Mouse (Mus musculus) liver, embryonic 14.5 days (tissue): Measurements from ENCODE around the gene Gabarap.

Source experiments
- CTCF ChIP-seq: IDR thresholded peaks from 2 replicates; pipeline ENCODE4 v1.5.1; 2016; ENCODE audit warnings: antibody characterized with exemption, low read depth, control low read depth
- EP300 ChIP-seq: IDR thresholded peaks from 2 replicates; pipeline ENCODE4 v1.6.1; 2016; ENCODE audit warnings: antibody characterized with exemption, low read depth

DNA sequence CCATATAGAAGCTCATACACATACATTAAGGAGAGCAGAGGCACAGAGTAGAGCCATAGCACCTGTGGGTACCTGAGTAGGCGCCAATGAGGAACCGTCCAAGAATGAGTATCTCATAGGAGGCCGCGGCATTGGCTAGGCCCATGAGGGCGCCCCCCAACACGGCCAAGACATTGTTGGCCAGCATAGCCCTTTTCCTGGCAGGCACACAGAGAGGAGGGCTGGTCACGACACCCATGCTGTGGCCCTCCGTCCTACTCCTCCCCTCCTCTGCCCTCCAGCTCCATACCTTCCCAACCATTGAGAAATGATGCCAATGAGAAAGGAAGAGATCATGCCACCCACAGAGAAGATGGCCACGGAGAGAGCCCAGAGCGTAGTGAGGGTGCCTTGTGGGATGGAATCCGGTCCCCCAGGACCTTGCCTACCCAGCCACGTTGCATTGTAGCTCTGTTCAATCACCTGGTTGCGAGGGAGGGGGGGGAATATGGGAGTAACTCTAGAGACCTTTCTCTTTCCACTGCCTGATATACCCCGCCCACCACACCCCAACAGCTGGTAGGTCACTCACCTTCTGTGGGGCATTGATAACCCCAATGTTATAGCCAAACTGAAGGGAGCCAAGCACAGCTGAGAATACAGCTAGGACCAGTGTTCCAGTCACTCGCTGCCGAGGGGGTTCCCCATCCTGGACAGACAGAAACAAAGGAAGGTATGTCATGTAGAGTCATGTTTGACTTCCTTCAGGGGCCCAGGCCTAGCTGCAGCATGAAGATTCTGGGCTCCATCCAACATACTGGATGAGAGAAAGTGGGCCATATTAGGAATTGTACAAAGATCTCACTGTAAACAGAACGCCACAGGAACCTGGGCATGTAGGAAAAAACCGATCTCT, 44.7 kb upstream of the Gabarap start:
- TF ChIP-seq CTCF (no peak), EP300 (peak; percentile 88)
